Mouse (Mus musculus): ENCODE data around the gene Gm3727. TPM values are rescaled to one million over a fixed set of nuclear protein-coding genes. Genes with fewer than 3 reads are reported as not detected.
"Not testable (repeated sequence)": the region's sequence is repeated elsewhere in the genome, so short reads cannot be mapped to it uniquely, and the experiment has no call there.

The Gm3727 gene
- not detected in 2 replicates for total RNA-seq (2012; rRNA removed)
- total RNA-seq (2014; rRNA removed), result not detected in 2 replicates
- polyA plus RNA-seq (2012; ENCODE audit: insufficient read length, low read depth), result not detected in 2 replicates

DNA sequence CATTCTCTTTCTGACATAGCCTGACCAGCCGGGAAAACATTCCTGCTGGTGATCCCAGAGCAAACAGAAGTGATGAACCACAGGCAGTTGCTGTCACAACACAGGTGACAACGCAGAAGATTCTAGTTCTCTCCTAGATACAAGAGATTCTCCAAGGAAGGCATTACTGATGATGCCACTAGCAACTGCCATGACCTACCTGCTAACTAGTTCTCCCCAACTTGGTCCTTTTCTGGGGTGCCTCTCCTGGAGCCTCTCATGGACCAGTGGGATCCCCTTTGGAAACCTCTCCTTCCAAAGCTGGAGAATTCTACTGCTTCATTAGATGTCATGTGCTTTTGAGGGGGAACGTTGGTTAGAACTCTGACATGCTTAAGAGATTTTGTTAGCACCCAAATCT lies at the start of gene Gm3727:
Gene Gm3727 (minus strand): TSS at position 101 of the 400 bp plus-strand sequence.
- DNase-seq (ENCODE audit: extremely low read depth); H3K9me3 ChIP-seq (replicated peaks; ENCODE audit: low read length); H3K9ac ChIP-seq (ENCODE audit: insufficient read depth, low read depth); H3K27me3 ChIP-seq (replicated peaks); H3K4me1 ChIP-seq (ENCODE audit: control insufficient read depth in 1 of 2, insufficient read depth in 2 of 2); in situ Hi-C loops (cut with MboI; ENCODE audit: low pct_ligation_motif_present, low pct_unique_long_range_greater_than_20kb, low sequenced_read_pairs); H3K4me3 ChIP-seq (replicated peaks in 1 of 3; ENCODE audit: low read depth in 2 of 3, low read length in 2 of 3, poor library complexity in 1 of 3); H3K79me2 ChIP-seq (replicated peaks; ENCODE audit: control insufficient read depth, extremely low read depth, insufficient read depth, poor library complexity, severe bottlenecking); H3K4me2 ChIP-seq (ENCODE audit: insufficient read depth, low read depth, poor library complexity, severe bottlenecking); H3K27ac ChIP-seq (ENCODE audit: insufficient read depth, low read depth); H3K36me3 ChIP-seq (replicated peaks in 1 of 2; ENCODE audit: control insufficient read depth in 1 of 2, insufficient read depth in 1 of 2, low read length in 1 of 2); dilution Hi-C loops (cut with MboI; ENCODE audit: extremely low pct_ligation_motif_present, extremely low pct_unique_long_range_greater_than_20kb, low sequenced_read_pairs): not testable (repeated sequence)

DNA sequence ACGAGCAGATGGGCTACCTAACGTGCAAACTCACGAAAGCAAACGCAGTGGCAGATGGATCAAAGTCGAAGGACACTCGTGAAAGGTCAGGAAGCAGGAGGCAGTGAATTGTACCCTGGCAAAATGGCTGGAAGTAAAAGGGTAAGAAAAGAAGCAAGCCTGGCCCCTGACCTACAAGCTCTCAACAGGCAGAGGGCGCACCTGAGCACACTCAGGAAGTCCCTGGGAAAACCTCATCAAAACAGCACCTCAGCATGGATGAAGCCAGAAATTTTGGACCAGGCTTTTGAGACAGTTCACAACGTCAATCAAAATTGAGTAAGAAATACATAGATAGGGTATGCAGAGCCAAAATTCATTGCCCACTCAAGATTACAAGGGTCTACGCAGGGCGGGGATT lies 21.0 kb downstream of the Gm3727 start:
- H3K27ac ChIP-seq (ENCODE audit: insufficient read depth, low read depth); H3K27me3 ChIP-seq (replicated peaks); H3K9ac ChIP-seq (ENCODE audit: insufficient read depth, low read depth); in situ Hi-C loops (cut with MboI; ENCODE audit: low pct_ligation_motif_present, low pct_unique_long_range_greater_than_20kb, low sequenced_read_pairs); H3K4me1 ChIP-seq (ENCODE audit: control insufficient read depth in 1 of 2, insufficient read depth in 2 of 2); H3K79me2 ChIP-seq (replicated peaks; ENCODE audit: control insufficient read depth, extremely low read depth, insufficient read depth, poor library complexity, severe bottlenecking); H3K9me3 ChIP-seq (replicated peaks; ENCODE audit: low read length); H3K36me3 ChIP-seq (replicated peaks in 1 of 2; ENCODE audit: control insufficient read depth in 1 of 2, insufficient read depth in 1 of 2, low read length in 1 of 2); dilution Hi-C loops (cut with MboI; ENCODE audit: extremely low pct_ligation_motif_present, extremely low pct_unique_long_range_greater_than_20kb, low sequenced_read_pairs); H3K4me3 ChIP-seq (replicated peaks in 1 of 3; ENCODE audit: low read depth in 2 of 3, low read length in 2 of 3, poor library complexity in 1 of 3); H3K4me2 ChIP-seq (ENCODE audit: insufficient read depth, low read depth, poor library complexity, severe bottlenecking): not testable (repeated sequence)
- DNase-seq (ENCODE audit: extremely low read depth), result peak; percentile 0

Other genes with a start within 250 kb of the Gm3727 start
- not detected in 2 replicates for gene Gm10406, start 237.3 kb downstream of the Gm3727 start, total RNA-seq (2012; rRNA removed)
- gene Gm10406, start 237.3 kb downstream of the Gm3727 start, total RNA-seq (2014; rRNA removed), result not detected in 2 replicates
- gene Gm10406, start 237.3 kb downstream of the Gm3727 start, polyA plus RNA-seq (2012; ENCODE audit: insufficient read length, low read depth), result not detected in 2 replicates
- not detected in 2 replicates for gene Gm3685, start 219.7 kb downstream of the Gm3727 start, total RNA-seq (2012; rRNA removed)
- not detected in 2 replicates for gene Gm3685, start 219.7 kb downstream of the Gm3727 start, total RNA-seq (2014; rRNA removed)
- gene Gm3685, start 219.7 kb downstream of the Gm3727 start, polyA plus RNA-seq (2012; ENCODE audit: insufficient read length, low read depth), result not detected in 2 replicates
- not detected in 2 replicates for gene Gm3696, start 164.1 kb downstream of the Gm3727 start, total RNA-seq (2012; rRNA removed)
- not detected in 2 replicates for gene Gm3696, start 164.1 kb downstream of the Gm3727 start, total RNA-seq (2014; rRNA removed)
- not detected in 2 replicates for gene Gm3696, start 164.1 kb downstream of the Gm3727 start, polyA plus RNA-seq (2012; ENCODE audit: insufficient read length, low read depth)
- not detected in 2 replicates for gene Gm6676, start 139.3 kb downstream of the Gm3727 start, total RNA-seq (2012; rRNA removed)
- gene Gm6676, start 139.3 kb downstream of the Gm3727 start, total RNA-seq (2014; rRNA removed), result not detected in 2 replicates
- gene Gm6676, start 139.3 kb downstream of the Gm3727 start, polyA plus RNA-seq (2012; ENCODE audit: insufficient read length, low read depth), result not detected in 2 replicates
- not detected in 2 replicates for gene Gm3512, start 90.2 kb downstream of the Gm3727 start, total RNA-seq (2012; rRNA removed)
- not detected in 2 replicates for gene Gm3512, start 90.2 kb downstream of the Gm3727 start, total RNA-seq (2014; rRNA removed)
- not detected in 2 replicates for gene Gm3512, start 90.2 kb downstream of the Gm3727 start, polyA plus RNA-seq (2012; ENCODE audit: insufficient read length, low read depth)
- gene Gm16434, start 70.2 kb downstream of the Gm3727 start, total RNA-seq (2012; rRNA removed), result not detected in 2 replicates
- gene Gm16434, start 70.2 kb downstream of the Gm3727 start, total RNA-seq (2014; rRNA removed), result not detected in 2 replicates
- not detected in 2 replicates for gene Gm16434, start 70.2 kb downstream of the Gm3727 start, polyA plus RNA-seq (2012; ENCODE audit: insufficient read length, low read depth)
- gene Gm3739, start 50.3 kb upstream of the Gm3727 start, total RNA-seq (2012; rRNA removed), result not detected in 2 replicates
- gene Gm3739, start 50.3 kb upstream of the Gm3727 start, total RNA-seq (2014; rRNA removed), result 0.11 and 0.19 TPM in 2 replicates
- gene Gm3739, start 50.3 kb upstream of the Gm3727 start, polyA plus RNA-seq (2012; ENCODE audit: insufficient read length, low read depth), result not detected in 2 replicates
- not detected in 2 replicates for gene Gm5797, start 67.7 kb upstream of the Gm3727 start, total RNA-seq (2012; rRNA removed)
- gene Gm5797, start 67.7 kb upstream of the Gm3727 start, total RNA-seq (2014; rRNA removed), result not detected in 2 replicates
- gene Gm5797, start 67.7 kb upstream of the Gm3727 start, polyA plus RNA-seq (2012; ENCODE audit: insufficient read length, low read depth), result not detected in 2 replicates
- not detected in 2 replicates for gene Gm8374, start 100.4 kb upstream of the Gm3727 start, total RNA-seq (2012; rRNA removed)
- not detected in 2 replicates for gene Gm8374, start 100.4 kb upstream of the Gm3727 start, total RNA-seq (2014; rRNA removed)
- not detected in 2 replicates for gene Gm8374, start 100.4 kb upstream of the Gm3727 start, polyA plus RNA-seq (2012; ENCODE audit: insufficient read length, low read depth)
- not detected in 2 replicates for gene Gm3755, start 186.2 kb upstream of the Gm3727 start, total RNA-seq (2012; rRNA removed)
- not detected in 2 replicates for gene Gm3755, start 186.2 kb upstream of the Gm3727 start, total RNA-seq (2014; rRNA removed)
- gene Gm3755, start 186.2 kb upstream of the Gm3727 start, polyA plus RNA-seq (2012; ENCODE audit: insufficient read length, low read depth), result not detected in 2 replicates
- gene Gm3752, start 219.0 kb upstream of the Gm3727 start, total RNA-seq (2012; rRNA removed), result not detected in 2 replicates
- gene Gm3752, start 219.0 kb upstream of the Gm3727 start, total RNA-seq (2014; rRNA removed), result 0.28 TPM in 1 of 2 replicates, not detected in the other
- 0.22 TPM in 1 of 2 replicates, not detected in the other for gene Gm3752, start 219.0 kb upstream of the Gm3727 start, polyA plus RNA-seq (2012; ENCODE audit: insufficient read length, low read depth)